Comparison of ENCODE assay signal across 21 mouse cellular contexts in genomic region chr2:5743886-5744285, GRCm38 (mm10). TPM values are rescaled to one million over a fixed set of nuclear protein-coding genes. Genes with fewer than 3 reads are reported as not detected.
A peak's percentile ranks its signal among the peaks of the same experiment; 100 is the strongest.
DNase-seq lines count a peak whose midpoint lies in the region; ATAC-seq and TF ChIP-seq lines count a peak whose summit lies in the region.
"Had no signal": no experiment of that assay in that cellular context is flagged by ENCODE, and none has a peak within 500 bp of the region (broad histone marks: within the 10 kb centered on the region; RNA-seq: fewer than 3 reads in every experiment).

No protein-coding gene starts in this region.

- WGBS in kidney, embryonic 14.5 days: 39% methylated on average over 8 of the region's 8 CpGs
- WGBS in kidney, adult 2 months: 45% methylated on average over 8 of the region's 8 CpGs
- 41% methylated on average over 8 of the region's 8 CpGs for WGBS in kidney, embryonic 16.5 days

- H3K4me2 ChIP-seq in kidney, embryonic 14.5 days (replicated peaks; ENCODE audit: low read depth, low read length): no peak overlapping the region
- H3K4me2 ChIP-seq in kidney, embryonic 16.5 days (replicated peaks; ENCODE audit: low read depth, low read length): no peak overlapping the region
- H3K4me2 ChIP-seq: embryonic facial prominence, embryonic 13.5 days; embryonic facial prominence, embryonic 15.5 days; forebrain, embryonic 12.5 days had no signal

- peak; percentile 76 for ATAC-seq in kidney, embryonic 14.5 days (ENCODE audit: low FRiP score, low TSS enrichment)
- ATAC-seq in kidney, embryonic 16.5 days (ENCODE audit: low FRiP score, low TSS enrichment): peak; percentile 62; the same call in 1 of the 2 replicates
- ATAC-seq: forebrain, embryonic 14.5 days; forebrain, embryonic 16.5 days had no signal

- no peaks in the 10 kb centered on the region for H3K9me3 ChIP-seq in kidney, embryonic 14.5 days (ENCODE audit: control insufficient read depth, low read length)
- H3K9me3 ChIP-seq in kidney, embryonic 16.5 days (ENCODE audit: low read length): peaks cover 3% of the 10 kb centered on the region; the same call in 1 of the 2 replicates
- H3K9me3 ChIP-seq: embryonic facial prominence, embryonic 15.5 days; forebrain, embryonic 12.5 days had no signal

- TF ChIP-seq POLR2A in kidney, adult 2 months (IDR thresholded peaks at IDR 0.05; ENCODE audit: low read depth, low read length): no peak

- H3K27me3 ChIP-seq in kidney, embryonic 14.5 days (ENCODE audit: control insufficient read depth, insufficient read depth, low read length): no peaks in the 10 kb centered on the region
- H3K27me3 ChIP-seq in kidney, adult 2 months (replicated peaks; ENCODE audit: control insufficient read depth, insufficient read depth, low read length): no peaks in the 10 kb centered on the region
- H3K27me3 ChIP-seq in kidney, embryonic 16.5 days (ENCODE audit: insufficient read depth, low read length): no peaks in the 10 kb centered on the region
- H3K27me3 ChIP-seq: embryonic facial prominence, embryonic 13.5 days; embryonic facial prominence, embryonic 15.5 days; forebrain, embryonic 12.5 days had no signal

- no peak overlapping the region for H3K27ac ChIP-seq in kidney, embryonic 14.5 days (ENCODE audit: low read depth, low read length)
- H3K27ac ChIP-seq in kidney, adult 2 months (ENCODE audit: insufficient read depth, low read depth, low read length): no peak overlapping the region
- H3K27ac ChIP-seq in kidney, embryonic 16.5 days (ENCODE audit: low read length): no peak overlapping the region
- H3K27ac ChIP-seq: embryonic facial prominence, embryonic 13.5 days; embryonic facial prominence, embryonic 15.5 days; forebrain, embryonic 10.5 days; forebrain, embryonic 12.5 days had no signal

- H3K36me3 ChIP-seq in kidney, embryonic 14.5 days (ENCODE audit: control insufficient read depth, insufficient read depth, low read length): no peaks in the 10 kb centered on the region
- H3K36me3 ChIP-seq in kidney, adult 2 months (ENCODE audit: control insufficient read depth, insufficient read depth, low read length): no peaks in the 10 kb centered on the region
- H3K36me3 ChIP-seq in kidney, embryonic 16.5 days (ENCODE audit: insufficient read depth, low read length): no peaks in the 10 kb centered on the region
- H3K36me3 ChIP-seq: embryonic facial prominence, embryonic 13.5 days; embryonic facial prominence, embryonic 15.5 days; forebrain, embryonic 10.5 days; forebrain, embryonic 12.5 days had no signal

- peaks cover 9% of the 10 kb centered on the region; the same call in 1 of the 2 replicates for H3K4me1 ChIP-seq in kidney, embryonic 14.5 days (ENCODE audit: control insufficient read depth, insufficient read depth, low read length)
- H3K4me1 ChIP-seq in kidney, adult 2 months (ENCODE audit: control insufficient read depth, insufficient read depth, low read length): no peaks in the 10 kb centered on the region
- peaks cover 14% of the 10 kb centered on the region for H3K4me1 ChIP-seq in kidney, embryonic 16.5 days (ENCODE audit: insufficient read depth, low read length)
- H3K4me1 ChIP-seq: embryonic facial prominence, embryonic 13.5 days; embryonic facial prominence, embryonic 15.5 days; forebrain, embryonic 10.5 days; forebrain, embryonic 12.5 days had no signal

- H3K9ac ChIP-seq in kidney, embryonic 14.5 days (ENCODE audit: low read depth, low read length): no peak overlapping the region
- no peak overlapping the region for H3K9ac ChIP-seq in kidney, embryonic 16.5 days (replicated peaks; ENCODE audit: low read length)
- H3K9ac ChIP-seq: embryonic facial prominence, embryonic 13.5 days; embryonic facial prominence, embryonic 15.5 days; forebrain, embryonic 12.5 days had no signal

- no peak for DNase-seq in kidney, adult 2 months
- no peak for DNase-seq in kidney, adult 18-20 months
- DNase-seq: adrenal gland, adult 2 months; adrenal gland, postnatal 10 days; adrenal gland, postnatal 25 days; cerebellum, adult 11 months; cerebellum, adult 18-20 months; cerebellum, adult 8-10 months; cerebellum, adult 9-11 months; cerebellum, postnatal 14 days; cerebellum, postnatal 36 days; embryo, embryonic 11 days had no signal

- TF ChIP-seq CTCF in kidney, adult 2 months (conservative IDR thresholded peaks at IDR 0.05; ENCODE audit: insufficient read depth, insufficient read length, low read depth, low read length): no peak

- no peak overlapping the region for H3K4me3 ChIP-seq in kidney, embryonic 14.5 days (ENCODE audit: low read length)
- no peak overlapping the region for H3K4me3 ChIP-seq in kidney, adult 2 months (ENCODE audit: insufficient read depth, low read depth, low read length)
- H3K4me3 ChIP-seq in kidney, embryonic 16.5 days (ENCODE audit: low read length): no peak overlapping the region
- H3K4me3 ChIP-seq: embryonic facial prominence, embryonic 13.5 days; embryonic facial prominence, embryonic 15.5 days; erythroblast, embryonic 14.5 days; forebrain, embryonic 10.5 days; forebrain, embryonic 12.5 days had no signal

RNA-seq across cellular contexts. Expression of gene Camk1d, which starts 29.6 kb away (rescaled TPM):
- polyA plus RNA-seq in kidney, embryonic 14.5 days (2014; fragmentation: Nextera tagmentation; extraction: Ambion mirVana): 1.3 and 2.4 TPM in 2 replicates
- polyA plus RNA-seq in kidney, adult 2 months (2012; rRNA removed): 0.80 and 1.0 TPM in 2 replicates
- 1.5 and 1.7 TPM in 2 replicates for polyA plus RNA-seq in kidney, embryonic 16.5 days (2015; fragmentation: Nextera tagmentation; extraction: Ambion mirVana)
